Mouse (Mus musculus) hindbrain, embryonic 16.5 days (tissue): ENCODE data around the gene Lats1. TPM values are rescaled to one million over a fixed set of nuclear protein-coding genes. Genes with fewer than 3 reads are reported as not detected.
"Not testable (repeated sequence)": the region's sequence is repeated elsewhere in the genome, so short reads cannot be mapped to it uniquely, and the experiment has no call there.

Experiments used
- ATAC-seq: fragments of 200-750 bp; cut with Nextera tagmentation; 2 replicates; pipeline ENCODE4 v1.8.0; 2017; ENCODE audit warnings: moderate TSS enrichment, moderate library complexity
- H3K27ac ChIP-seq: fragments of 300-500 bp; sonication (generic); 2 replicates; pipeline ENCODE4 v1.5.1; 2014; ENCODE audit warnings: low read depth, mild to moderate bottlenecking, control low read depth, low read length, moderate library complexity
- H3K27me3 ChIP-seq: fragments of 300-500 bp; sonication (generic); replicated peaks from 2 replicates; pipeline ENCODE4 v1.6.1; 2014; ENCODE audit warnings: low read length; ENCODE audit not compliant: control insufficient read depth, insufficient read depth
- H3K36me3 ChIP-seq: fragments of 300-500 bp; sonication (generic); 2 replicates; pipeline ENCODE4 v1.6.1; 2014; ENCODE audit warnings: mild to moderate bottlenecking, low read length, moderate library complexity, mixed read lengths; ENCODE audit not compliant: control insufficient read depth, insufficient read depth
- H3K4me1 ChIP-seq: fragments of 300-500 bp; sonication (generic); 2 replicates; pipeline ENCODE4 v1.6.1; 2014; ENCODE audit warnings: low read depth, low read length; ENCODE audit not compliant: control insufficient read depth, insufficient read depth
- H3K4me2 ChIP-seq: fragments of 300-500 bp; sonication (generic); 2 replicates; pipeline ENCODE4 v1.6.1; 2014; ENCODE audit warnings: mild to moderate bottlenecking, low read length, control low read depth, moderate library complexity
- H3K4me3 ChIP-seq: fragments of 300-500 bp; sonication (generic); 2 replicates; pipeline ENCODE4 v1.5.1; 2014; ENCODE audit warnings: mild to moderate bottlenecking, low read length, control low read depth, moderate library complexity
- H3K9ac ChIP-seq: fragments of 300-500 bp; sonication (generic); 2 replicates; pipeline ENCODE4 v1.6.1; 2014; ENCODE audit warnings: low read depth, mild to moderate bottlenecking, control low read depth, low read length, moderate library complexity
- H3K9me3 ChIP-seq: fragments of 300-500 bp; sonication (generic); 2 replicates; pipeline ENCODE4 v1.6.1; 2014; ENCODE audit warnings: mild to moderate bottlenecking, low read length, moderate library complexity; ENCODE audit not compliant: control insufficient read depth
- WGBS: fragments of 180-500 bp; shearing (Covaris S2); extraction: QIAGEN DNeasy Blood & Tissue Kit; methylation state at CpG from one replicate; pipeline ENCODE4 v1.1.7; 2014; 5-methylcytosine and 5-hydroxymethylcytosine counted together
- polyA plus RNA-seq: library from polyadenylated mRNA; unstranded; fragments of >200 nt; fragmentation: Nextera tagmentation; extraction: Ambion mirVana; gene quantifications from 2 replicates; pipeline ENCODE4 v1.2.1, GENCODE M21; 2015

Lats1 gene
- polyA plus RNA-seq, 1 experiment from 2014 or later = 7.6 TPM

DNA sequence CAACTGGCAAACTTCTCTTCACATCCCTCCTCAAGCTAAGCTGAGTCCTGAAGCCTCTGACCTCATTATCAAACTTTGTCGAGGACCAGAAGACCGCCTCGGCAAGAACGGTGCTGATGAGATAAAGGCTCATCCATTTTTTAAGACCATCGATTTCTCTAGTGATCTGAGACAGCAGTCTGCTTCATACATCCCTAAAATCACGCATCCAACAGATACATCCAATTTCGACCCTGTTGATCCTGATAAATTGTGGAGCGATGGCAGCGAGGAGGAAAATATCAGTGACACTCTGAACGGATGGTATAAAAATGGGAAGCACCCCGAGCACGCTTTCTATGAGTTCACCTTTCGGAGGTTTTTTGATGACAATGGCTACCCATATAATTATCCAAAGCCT lies 31.5 kb downstream of the Lats1 start:
- Histone ChIP-seq H3K4me3 (no peak overlapping the region), H3K9me3 (no peaks in the 10 kb centered on the region), H3K4me1 (no peaks in the 10 kb centered on the region), H3K27me3 (no peaks in the 10 kb centered on the region), H3K36me3 (peaks cover 17% of the 10 kb centered on the region), H3K9ac (no peak overlapping the region), H3K4me2 (no peak overlapping the region), H3K27ac (no peak overlapping the region)
- WGBS = 94% methylated on average over 13 of the region's 13 CpGs
- ATAC-seq = no peak

DNA sequence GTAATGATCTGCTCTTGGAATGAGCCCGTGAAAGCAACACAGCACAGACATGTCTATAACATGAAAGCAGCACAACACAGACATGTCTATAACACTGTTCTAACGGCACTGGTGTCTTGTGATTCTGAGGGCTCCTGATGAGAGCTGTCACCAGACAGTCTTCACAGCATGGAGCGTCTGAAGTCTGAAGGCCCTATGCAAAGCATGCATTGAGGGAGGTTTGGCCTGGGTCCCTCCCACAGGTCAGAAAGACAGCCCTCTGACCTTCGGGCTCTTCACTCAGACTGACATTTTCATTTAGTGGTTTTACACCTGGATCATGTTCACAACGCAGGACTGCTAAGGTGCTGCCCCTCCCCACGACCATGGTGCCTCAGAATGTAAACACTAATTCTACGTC lies 34.0 kb downstream of the Lats1 start:
- H3K9ac ChIP-seq = no peak overlapping the region
- WGBS = 73% methylated on average over 7 of the region's 7 CpGs
- ATAC-seq = no peak
- no peaks in the 10 kb centered on the region for H3K4me1 ChIP-seq
- no peaks in the 10 kb centered on the region for H3K27me3 ChIP-seq
- no peak overlapping the region for H3K4me3 ChIP-seq
- H3K9me3 ChIP-seq = no peaks in the 10 kb centered on the region
- H3K4me2 ChIP-seq = no peak overlapping the region
- peaks cover 15% of the 10 kb centered on the region for H3K36me3 ChIP-seq
- no peak overlapping the region for H3K27ac ChIP-seq

DNA sequence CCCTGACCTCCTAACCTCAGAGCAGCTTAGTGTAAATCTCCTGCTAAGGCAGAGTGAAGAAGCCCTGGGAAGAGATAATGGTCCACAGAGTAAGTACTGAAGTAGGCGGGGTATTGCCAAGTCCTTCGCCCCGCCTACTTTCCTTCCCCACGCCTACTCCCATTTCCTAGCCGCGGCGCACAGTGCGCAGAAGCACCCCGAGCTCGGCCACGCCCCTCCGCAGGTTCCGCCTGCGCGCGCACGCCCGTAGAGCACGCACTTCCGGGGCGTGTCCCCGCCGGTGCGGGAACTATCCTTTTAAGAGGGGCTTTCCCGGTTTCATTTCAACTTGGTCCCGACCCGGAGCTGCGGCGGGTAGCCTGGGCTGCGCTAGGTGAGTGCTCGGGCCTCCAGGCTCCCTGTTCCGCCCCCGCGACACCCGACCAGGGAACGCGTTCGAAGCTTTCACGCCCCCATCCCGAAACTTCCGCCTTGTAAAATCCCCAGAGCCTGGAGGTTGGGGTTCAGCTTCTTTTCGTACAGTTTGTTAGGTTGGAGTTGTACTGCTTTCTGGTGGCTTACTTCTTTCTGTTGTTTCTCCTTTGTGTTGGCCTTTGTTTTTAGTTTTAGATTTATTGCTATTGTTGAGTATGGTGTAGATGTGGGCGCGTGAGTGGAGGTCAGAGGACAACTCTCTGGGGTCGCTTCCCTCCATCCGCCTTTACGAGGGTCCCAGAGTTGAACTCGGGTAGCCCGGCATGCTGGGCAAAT lies 44.9 kb downstream of the Lats1 start, which contains the start of gene Katna1:
Gene Katna1, plus strand, starts transcription at position 250 of the 750 bp plus-strand sequence.
- ATAC-seq = peak; percentile 99
- peaks cover 9% of the 10 kb centered on the region for H3K4me1 ChIP-seq
- H3K27ac ChIP-seq = peak within 1 kb of the TSS; percentile 84
- H3K4me2 ChIP-seq = peak within 1 kb of the TSS; percentile 93
- H3K4me3 ChIP-seq = peak within 1 kb of the TSS; percentile 88
- WGBS = under 1% methylated on average over 49 of the region's 49 CpGs
- H3K9me3 ChIP-seq = no peaks in the 10 kb centered on the region
- no peaks in the 10 kb centered on the region for H3K27me3 ChIP-seq
- H3K9ac ChIP-seq = peak within 1 kb of the TSS; percentile 78
- H3K36me3 ChIP-seq = no peaks in the 10 kb centered on the region

DNA sequence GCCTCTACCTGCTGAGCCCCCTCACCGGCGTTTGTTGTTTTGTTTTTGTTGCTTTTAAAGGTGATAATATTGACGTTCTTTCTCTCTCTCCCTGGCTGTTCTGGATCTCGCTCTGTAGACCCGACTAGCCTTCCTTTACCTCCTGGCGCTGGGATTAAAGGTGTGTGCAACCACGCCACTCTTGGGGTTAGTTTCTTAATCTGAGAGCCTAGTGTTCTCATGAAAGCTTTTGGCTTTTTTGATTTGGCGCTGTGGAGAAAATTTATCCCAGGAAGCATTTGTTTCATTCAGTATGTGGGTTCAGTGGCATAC lies 45.4 kb downstream of the Lats1 start:
- WGBS = 0% methylated on average over 8 of the region's 8 CpGs
- H3K9me3 ChIP-seq = no peaks in the 10 kb centered on the region
- H3K4me1 ChIP-seq = peaks cover 9% of the 10 kb centered on the region
- peak overlapping the region; percentile 88 for H3K4me3 ChIP-seq
- H3K36me3 ChIP-seq = no peaks in the 10 kb centered on the region
- H3K9ac ChIP-seq = peak overlapping the region; percentile 78
- H3K27me3 ChIP-seq = no peaks in the 10 kb centered on the region
- no peak for ATAC-seq
- H3K4me2 ChIP-seq = peak overlapping the region; percentile 93
- peak overlapping the region; percentile 84; the same call in 1 of the 2 replicates for H3K27ac ChIP-seq

DNA sequence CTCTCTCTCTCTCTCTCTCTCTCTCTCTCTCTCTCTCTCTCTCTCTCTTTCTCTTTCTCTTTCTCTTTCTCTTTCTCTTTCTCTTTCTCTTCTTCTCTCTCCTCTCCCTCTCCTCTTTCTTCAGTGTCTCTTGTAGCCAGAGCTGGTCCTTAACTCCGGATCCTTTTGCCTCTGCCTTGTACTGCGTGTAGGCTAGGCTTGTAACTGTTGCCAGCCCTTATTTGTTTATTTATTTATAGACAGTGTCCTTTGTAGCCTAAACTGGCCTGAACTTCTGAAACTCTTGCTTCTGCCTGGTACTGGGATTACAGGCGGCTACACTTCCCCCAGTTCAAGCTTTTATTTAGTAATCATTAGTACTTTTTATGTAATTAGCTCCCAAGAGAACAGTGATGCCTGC lies 46.0 kb downstream of the Lats1 start:
- Histone ChIP-seq H3K9me3 (no peaks in the 10 kb centered on the region), H3K36me3 (no peaks in the 10 kb centered on the region), H3K4me1 (peaks cover 9% of the 10 kb centered on the region), H3K9ac (no peak overlapping the region), H3K4me2 (peak overlapping the region; percentile 93), H3K4me3 (peak overlapping the region; percentile 88), H3K27me3 (no peaks in the 10 kb centered on the region), H3K27ac (no peak overlapping the region)
- 27% methylated on average over 3 of the region's 3 CpGs for WGBS
- ATAC-seq = no peak

DNA sequence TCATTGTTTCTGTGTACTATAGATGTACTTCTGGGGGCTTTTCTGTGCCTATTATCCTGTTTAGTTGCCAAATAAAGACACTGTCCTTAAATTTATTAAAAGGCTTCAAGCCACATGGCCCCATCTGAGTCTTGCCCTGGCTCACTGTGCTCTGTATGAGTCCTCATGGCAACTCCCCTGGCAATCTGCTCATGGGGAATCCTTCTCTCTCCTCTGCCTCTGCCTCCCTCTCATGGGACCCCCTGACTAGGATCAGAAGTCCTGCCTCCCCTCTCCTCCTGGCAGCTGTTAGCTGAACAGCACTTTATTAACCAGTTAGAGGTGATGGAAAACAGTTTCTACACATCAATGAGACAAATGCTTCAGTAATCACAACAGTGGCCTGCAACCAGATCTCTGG lies 50.6 kb downstream of the Lats1 start:
- Histone ChIP-seq H3K9ac (no peak overlapping the region), H3K27ac (no peak overlapping the region)

DNA sequence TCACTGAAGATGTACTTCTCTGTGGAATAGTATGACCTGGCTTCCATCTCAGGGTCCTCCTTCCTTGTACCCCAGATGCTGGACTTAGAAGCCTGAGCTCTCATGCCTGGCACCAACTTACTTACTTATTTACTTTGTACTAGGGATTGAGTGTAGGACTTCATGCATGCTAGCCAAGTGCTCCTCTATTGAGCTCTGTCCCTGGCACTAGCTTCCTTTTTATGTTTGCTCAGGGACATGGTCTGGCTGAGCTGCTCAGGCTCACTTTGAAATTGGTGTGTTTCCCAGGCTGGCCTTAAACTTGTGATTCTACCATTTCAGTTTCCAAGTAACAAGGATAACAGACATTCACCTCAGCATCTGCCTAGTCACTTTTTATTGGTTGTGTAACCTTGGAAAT lies 56.1 kb downstream of the Lats1 start:
- no peaks in the 10 kb centered on the region for H3K36me3 ChIP-seq
- no peaks in the 10 kb centered on the region for H3K4me1 ChIP-seq
- H3K4me2 ChIP-seq = no peak overlapping the region
- ATAC-seq = peak; percentile 60; the same call in 1 of the 2 replicates
- H3K9me3 ChIP-seq = no peaks in the 10 kb centered on the region
- H3K9ac ChIP-seq = no peak overlapping the region
- H3K4me3 ChIP-seq = no peak overlapping the region
- no peak overlapping the region for H3K27ac ChIP-seq
- no peaks in the 10 kb centered on the region for H3K27me3 ChIP-seq

More for the DNA sequence above, 50.6 kb downstream of the Lats1 start:
- H3K36me3 ChIP-seq = no peaks in the 10 kb centered on the region
- H3K9me3 ChIP-seq = no peaks in the 10 kb centered on the region
- no peak for ATAC-seq
- peaks cover 6% of the 10 kb centered on the region for H3K4me1 ChIP-seq
- no peaks in the 10 kb centered on the region for H3K27me3 ChIP-seq
- no peak overlapping the region for H3K4me3 ChIP-seq
- no peak overlapping the region for H3K4me2 ChIP-seq

DNA sequence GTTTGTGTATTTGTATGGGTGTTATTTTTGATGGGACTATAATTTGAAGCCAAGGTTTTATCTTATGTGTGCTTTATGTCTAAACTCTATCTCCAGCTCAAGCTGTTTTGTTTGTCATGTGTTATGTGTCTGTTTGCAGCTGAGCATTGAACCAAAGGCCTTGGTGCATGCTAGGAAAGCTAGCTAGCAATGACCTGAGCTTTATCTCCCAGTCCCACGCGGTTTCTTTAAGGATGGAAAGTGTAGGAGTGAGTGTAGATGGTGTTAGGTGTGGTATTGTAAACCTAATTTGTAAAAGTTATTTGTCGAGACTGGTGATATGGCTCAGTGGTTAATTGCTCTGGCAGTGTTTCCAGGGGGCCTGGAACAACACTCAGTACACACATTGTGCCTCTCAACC lies 56.9 kb downstream of the Lats1 start:
- Histone ChIP-seq H3K4me3 (no peak overlapping the region), H3K4me2 (no peak overlapping the region), H3K4me1 (no peaks in the 10 kb centered on the region), H3K27ac (no peak overlapping the region), H3K9ac (no peak overlapping the region), H3K36me3 (no peaks in the 10 kb centered on the region), H3K27me3 (no peaks in the 10 kb centered on the region), H3K9me3 (no peaks in the 10 kb centered on the region)
- WGBS = 79% methylated on average over 3 of the region's 3 CpGs
- no peak for ATAC-seq

DNA sequence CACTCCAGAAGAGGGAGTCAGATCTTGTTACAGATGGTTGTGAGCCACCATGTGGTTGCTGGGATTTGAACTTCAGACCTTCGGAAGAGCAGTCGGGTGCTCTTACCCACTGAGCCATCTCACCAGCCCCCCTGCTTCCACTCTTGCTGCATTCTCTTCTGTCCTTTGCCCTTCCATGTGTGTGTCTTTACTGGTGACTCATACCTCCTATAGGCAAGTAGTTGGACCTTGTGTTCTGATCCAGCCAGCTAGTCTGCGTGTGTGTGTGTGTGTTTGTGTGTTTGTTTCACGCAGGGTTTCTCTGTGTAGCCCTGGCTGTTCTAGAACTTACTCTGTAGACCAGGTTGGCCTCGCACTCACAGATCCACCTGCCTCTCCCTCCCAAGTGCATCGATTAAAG lies 64.5 kb downstream of the Lats1 start:
- not testable (repeated sequence) for H3K4me3 ChIP-seq, H3K9ac ChIP-seq, H3K4me2 ChIP-seq, H3K9me3 ChIP-seq, H3K4me1 ChIP-seq, ATAC-seq, H3K27me3 ChIP-seq, H3K27ac ChIP-seq
- WGBS = 94% methylated on average over 6 of the region's 6 CpGs
- H3K36me3 ChIP-seq = peaks cover 15% of the 10 kb centered on the region; the same call in 1 of the 2 replicates
